Mouse (Mus musculus): ENCODE measurements at regions not wholly inside any gene's neighbourhood (a gene's known extent, or its start where the extent isn't known, plus 50 kb on each side); places are given as distances from the start of the nearest gene placed in this dataset.

DNA sequence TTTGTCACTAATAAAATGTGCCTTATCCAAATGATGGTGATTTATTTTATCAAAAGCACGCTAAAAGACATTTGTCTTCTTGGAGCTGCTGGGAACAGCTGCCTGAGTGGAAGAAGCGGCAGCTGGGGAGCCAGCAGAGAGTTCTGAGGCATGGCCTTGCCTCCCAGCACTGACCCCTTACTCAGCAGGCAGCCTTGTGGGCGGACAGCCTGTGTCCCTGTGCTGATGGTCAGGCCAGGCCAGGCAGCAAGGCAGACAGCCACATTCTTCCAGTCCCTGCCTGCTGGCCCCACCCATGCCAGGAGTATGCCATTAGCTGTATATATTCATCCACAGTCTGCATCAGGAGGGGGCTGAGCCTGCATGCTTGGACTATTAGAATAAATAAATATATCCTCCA lies 329.0 kb upstream of the Irx2 start:
- DNase-seq (ENCODE audit: low spot score) (no peak), ATAC-seq (ENCODE audit: low FRiP score) (no peak)
- peaks cover 9% of the 10 kb centered on the region; the same call in 1 of the 2 replicates for H3K27me3 ChIP-seq (ENCODE audit: insufficient read depth, low read length)
- H3K4me1 ChIP-seq (ENCODE audit: insufficient read depth, low read length): peaks cover 11% of the 10 kb centered on the region; the same call in 1 of the 2 replicates
- no peaks in the 10 kb centered on the region for H3K9me3 ChIP-seq (ENCODE audit: low read length)
- no peaks in the 10 kb centered on the region for H3K36me3 ChIP-seq (ENCODE audit: insufficient read depth, low read length)
- no peak overlapping the region for H3K9ac ChIP-seq (replicated peaks; ENCODE audit: low read length, poor library complexity, severe bottlenecking)
- TF ChIP-seq CTCF (IDR thresholded peaks at IDR 0.05): no peak
- H3K4me3 ChIP-seq (ENCODE audit: low read depth, low read length): no peak overlapping the region
- peak overlapping the region; percentile 6; the same call in 1 of the 2 replicates for H3K4me2 ChIP-seq (ENCODE audit: low read depth, low read length, poor library complexity, severe bottlenecking)
- 34% methylated on average over 3 of the region's 3 CpGs for WGBS
- H3K27ac ChIP-seq (ENCODE audit: low read depth, low read length): peak overlapping the region; percentile 65

DNA sequence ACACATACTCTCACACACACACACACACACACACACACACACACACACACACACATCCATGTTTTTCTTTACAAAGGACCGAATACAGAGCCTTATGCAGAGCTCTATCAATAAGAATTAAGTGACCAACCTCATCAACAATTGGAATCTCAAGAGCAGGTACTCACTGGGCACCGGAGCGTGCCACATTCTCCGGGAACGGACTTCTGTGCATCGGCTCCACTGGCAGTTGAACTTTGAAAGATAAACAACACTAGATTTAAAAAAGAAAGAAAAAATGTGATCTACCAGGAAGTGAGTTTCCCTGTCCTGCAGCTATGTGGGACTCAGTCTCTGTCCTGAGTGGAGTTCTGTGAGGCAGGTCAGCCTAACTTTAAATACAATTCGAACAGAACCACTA lies 327.5 kb upstream of the Irx2 start:
- 0 out of 2 replicates have a peak overlapping the region, but pooled peaks have one; percentile 18 for H3K4me3 ChIP-seq (ENCODE audit: low read depth, low read length)
- ATAC-seq (ENCODE audit: low FRiP score) (no peak), DNase-seq (ENCODE audit: low spot score) (no peak)
- no peak for TF ChIP-seq CTCF (IDR thresholded peaks at IDR 0.05)
- H3K4me2 ChIP-seq (ENCODE audit: low read depth, low read length, poor library complexity, severe bottlenecking): peak overlapping the region; percentile 39
- peak overlapping the region; percentile 44; the same call in 1 of the 2 replicates for H3K9ac ChIP-seq (replicated peaks; ENCODE audit: low read length, poor library complexity, severe bottlenecking)
- H3K36me3 ChIP-seq (ENCODE audit: insufficient read depth, low read length): no peaks in the 10 kb centered on the region
- no peaks in the 10 kb centered on the region for H3K27me3 ChIP-seq (ENCODE audit: insufficient read depth, low read length)
- WGBS: 59% methylated on average over 7 of the region's 7 CpGs
- peaks cover 11% of the 10 kb centered on the region; the same call in 1 of the 2 replicates for H3K4me1 ChIP-seq (ENCODE audit: insufficient read depth, low read length)
- no peaks in the 10 kb centered on the region for H3K9me3 ChIP-seq (ENCODE audit: low read length)
- peak overlapping the region; percentile 65; the same call in 1 of the 2 replicates for H3K27ac ChIP-seq (ENCODE audit: low read depth, low read length)

DNA sequence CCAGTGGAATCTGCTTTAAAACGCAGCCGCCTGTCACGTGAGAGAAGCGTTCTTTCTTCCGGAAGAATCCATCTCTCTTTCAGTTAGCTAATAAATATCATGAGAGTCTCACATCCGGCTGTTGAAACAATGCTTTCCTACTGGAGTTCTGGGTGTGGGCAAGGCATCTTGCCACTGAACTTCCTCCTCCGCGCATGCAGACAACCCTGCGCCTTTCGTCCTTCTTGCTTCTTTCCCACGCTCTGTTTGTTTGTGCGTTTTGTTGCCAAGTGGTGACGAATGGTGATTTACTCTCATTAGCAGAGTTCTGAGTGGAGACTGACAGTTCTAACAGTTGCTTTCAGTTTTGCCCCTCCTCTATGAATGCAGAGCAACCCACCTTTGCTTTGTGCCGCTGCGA lies 326.8 kb upstream of the Irx2 start:
- Histone ChIP-seq H3K9me3 (ENCODE audit: low read length) (no peaks in the 10 kb centered on the region), H3K4me2 (ENCODE audit: low read depth, low read length, poor library complexity, severe bottlenecking) (peak overlapping the region; percentile 39), H3K27me3 (ENCODE audit: insufficient read depth, low read length) (no peaks in the 10 kb centered on the region), H3K27ac (ENCODE audit: low read depth, low read length) (peak overlapping the region; percentile 65), H3K4me1 (ENCODE audit: insufficient read depth, low read length) (peaks cover 11% of the 10 kb centered on the region; the same call in 1 of the 2 replicates), H3K9ac (replicated peaks; ENCODE audit: low read length, poor library complexity, severe bottlenecking) (peak overlapping the region; percentile 44; the same call in 1 of the 2 replicates), H3K36me3 (ENCODE audit: insufficient read depth, low read length) (no peaks in the 10 kb centered on the region), H3K4me3 (ENCODE audit: low read depth, low read length) (peak overlapping the region; percentile 18; the same call in 1 of the 2 replicates)
- ATAC-seq (ENCODE audit: low FRiP score) (no peak), DNase-seq (ENCODE audit: low spot score) (peak; percentile 37)
- 43% methylated on average over 15 of the region's 15 CpGs for WGBS
- no peak for TF ChIP-seq CTCF (IDR thresholded peaks at IDR 0.05)

DNA sequence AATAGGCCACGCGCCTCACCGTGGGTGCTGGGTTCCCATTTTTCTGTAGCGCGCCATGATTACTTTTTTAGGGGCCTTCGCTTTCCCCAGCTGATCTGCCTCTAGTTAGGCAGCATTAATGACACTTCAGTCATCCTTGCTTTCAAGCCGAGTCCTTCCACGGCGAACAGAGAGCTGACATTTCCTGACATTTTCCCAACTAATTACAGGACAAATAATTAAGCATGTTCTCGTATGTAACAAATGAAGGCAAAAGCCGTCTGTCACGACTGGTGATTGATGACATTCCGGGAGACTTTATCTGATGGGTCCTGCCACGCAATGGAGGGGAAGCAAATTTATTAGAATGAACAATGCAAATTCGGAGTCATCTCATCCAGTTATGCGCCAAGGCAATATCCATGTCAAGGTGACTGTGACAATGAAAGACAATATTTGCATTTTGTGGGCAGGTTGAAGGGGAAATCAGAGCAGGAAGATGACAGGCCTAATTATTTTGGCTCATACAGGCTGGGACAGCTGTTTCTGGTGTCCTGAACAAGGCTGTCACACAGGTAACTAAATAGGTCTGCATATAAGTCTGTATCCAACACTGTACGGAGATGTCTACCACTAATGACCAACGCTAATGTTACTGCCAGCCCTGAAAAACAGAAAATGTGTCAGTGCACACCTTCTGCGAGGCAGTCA lies 326.0 kb upstream of the Irx2 start:
- no peaks in the 10 kb centered on the region for H3K9me3 ChIP-seq (ENCODE audit: low read length)
- DNase-seq (ENCODE audit: low spot score) (no peak), ATAC-seq (ENCODE audit: low FRiP score) (peak; percentile 70)
- H3K36me3 ChIP-seq (ENCODE audit: insufficient read depth, low read length): no peaks in the 10 kb centered on the region
- H3K4me3 ChIP-seq (ENCODE audit: low read depth, low read length): no peak overlapping the region
- no peaks in the 10 kb centered on the region for H3K27me3 ChIP-seq (ENCODE audit: insufficient read depth, low read length)
- peak overlapping the region; percentile 65 for H3K27ac ChIP-seq (ENCODE audit: low read depth, low read length)
- H3K9ac ChIP-seq (replicated peaks; ENCODE audit: low read length, poor library complexity, severe bottlenecking): no peak overlapping the region
- H3K4me2 ChIP-seq (ENCODE audit: low read depth, low read length, poor library complexity, severe bottlenecking): peak overlapping the region; percentile 39
- TF ChIP-seq CTCF (IDR thresholded peaks at IDR 0.05): no peak
- H3K4me1 ChIP-seq (ENCODE audit: insufficient read depth, low read length): peaks cover 11% of the 10 kb centered on the region; the same call in 1 of the 2 replicates
- 52% methylated on average over 19 of the region's 19 CpGs for WGBS

DNA sequence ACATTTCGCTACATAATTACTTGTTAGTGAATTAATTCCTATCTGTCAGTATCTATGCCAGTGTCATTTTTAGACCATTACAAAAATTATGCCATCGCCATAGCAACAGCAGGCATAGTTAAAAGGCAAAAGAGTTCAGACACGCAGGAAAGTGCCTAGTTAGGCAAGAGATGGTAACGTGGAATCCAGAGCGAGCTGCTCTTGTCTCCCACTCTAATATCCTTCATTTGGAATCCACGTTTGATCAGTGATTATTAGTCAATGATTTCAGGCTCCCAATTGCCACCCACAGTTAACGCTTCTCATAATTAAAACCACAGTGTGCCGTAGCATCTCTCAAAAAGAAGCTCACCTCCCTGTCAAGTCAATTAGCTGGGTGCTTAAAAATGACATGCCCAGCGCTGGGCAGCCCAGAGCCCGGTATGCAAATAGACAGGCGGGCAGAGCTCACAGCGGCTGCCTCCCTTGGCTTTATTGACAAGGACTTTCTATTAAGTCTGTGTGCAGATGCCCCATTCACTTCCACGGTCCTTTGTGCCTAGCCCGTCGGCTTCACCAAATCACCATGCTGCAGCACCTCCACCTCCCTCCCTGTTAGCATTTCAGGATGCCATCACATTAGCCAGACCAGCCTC lies 325.4 kb upstream of the Irx2 start:
- peaks cover 11% of the 10 kb centered on the region; the same call in 1 of the 2 replicates for H3K4me1 ChIP-seq (ENCODE audit: insufficient read depth, low read length)

More for the DNA sequence above, 325.4 kb upstream of the Irx2 start:
- Histone ChIP-seq H3K4me3 (ENCODE audit: low read depth, low read length) (no peak overlapping the region), H3K36me3 (ENCODE audit: insufficient read depth, low read length) (no peaks in the 10 kb centered on the region), H3K9ac (replicated peaks; ENCODE audit: low read length, poor library complexity, severe bottlenecking) (peak overlapping the region; percentile 19; the same call in 1 of the 2 replicates), H3K27me3 (ENCODE audit: insufficient read depth, low read length) (no peaks in the 10 kb centered on the region), H3K9me3 (ENCODE audit: low read length) (no peaks in the 10 kb centered on the region), H3K4me2 (ENCODE audit: low read depth, low read length, poor library complexity, severe bottlenecking) (peak overlapping the region; percentile 33), H3K27ac (ENCODE audit: low read depth, low read length) (peak overlapping the region; percentile 65)
- peak; percentile 21; the same call in 1 of the 2 replicates for ATAC-seq (ENCODE audit: low FRiP score)
- WGBS: 18% methylated on average over 15 of the region's 15 CpGs
- peak; percentile 24 for DNase-seq (ENCODE audit: low spot score)
- no peak for TF ChIP-seq CTCF (IDR thresholded peaks at IDR 0.05)
